Mouse (Mus musculus) bone marrow, adult 2 months (tissue): ENCODE measurements around the gene Ergic2. TPM values are rescaled to one million over a fixed set of nuclear protein-coding genes. Genes with fewer than 3 reads are reported as not detected.
"Not testable (repeated sequence)": the region's sequence is repeated elsewhere in the genome, so short reads cannot be mapped to it uniquely, and the experiment has no call there.

Experiments used
- H3K27ac ChIP-seq: fragments of 200-500 bp; 2 replicates; pipeline ENCODE4 v1.5.1; 2012; ENCODE audit warnings: low read depth, mild to moderate bottlenecking, control low read depth, inconsistent platforms, low read length; ENCODE audit not compliant: control insufficient read depth, poor library complexity, insufficient read depth
- H3K4me1 ChIP-seq: fragments of 200-500 bp; 2 replicates; pipeline ENCODE4 v1.6.1; 2011; ENCODE audit warnings: low read length; ENCODE audit not compliant: control insufficient read depth, insufficient read depth
- H3K4me3 ChIP-seq: fragments of 200-500 bp; replicated peaks from 2 replicates; pipeline ENCODE3; 2011; ENCODE audit warnings: mild to moderate bottlenecking, low read depth, low read length, control low read depth; ENCODE audit not compliant: control insufficient read depth
- CTCF ChIP-seq: fragments of 200-500 bp; IDR thresholded peaks from 2 replicates; pipeline ENCODE4 v1.5.1; 2011; ENCODE audit warnings: low read length, control low read depth; ENCODE audit not compliant: control insufficient read depth, insufficient read depth
- POLR2A ChIP-seq: fragments of 200-500 bp; IDR thresholded peaks from 2 replicates; pipeline ENCODE4 v1.6.1; 2011; ENCODE audit warnings: low read depth, mild to moderate bottlenecking, control low read depth, low read length, borderline replicate concordance; ENCODE audit not compliant: control insufficient read depth
- WGBS: fragments of 180-500 bp; shearing (Covaris S2); methylation state at CpG from one replicate; pipeline ENCODE4 v1.1.7; 2018; 5-methylcytosine and 5-hydroxymethylcytosine counted together
- polyA plus RNA-seq: library from polyadenylated mRNA; stranded (reverse); fragments of >200 nt; gene quantifications from 2 replicates; pipeline ENCODE4 v1.2.4, GENCODE M21; 2011; ENCODE audit warnings: low replicate concordance; ENCODE audit not compliant: missing spikeins, insufficient read depth, insufficient read length

Ergic2 gene
- polyA plus RNA-seq, 1 experiment, result 59.1 TPM

DNA sequence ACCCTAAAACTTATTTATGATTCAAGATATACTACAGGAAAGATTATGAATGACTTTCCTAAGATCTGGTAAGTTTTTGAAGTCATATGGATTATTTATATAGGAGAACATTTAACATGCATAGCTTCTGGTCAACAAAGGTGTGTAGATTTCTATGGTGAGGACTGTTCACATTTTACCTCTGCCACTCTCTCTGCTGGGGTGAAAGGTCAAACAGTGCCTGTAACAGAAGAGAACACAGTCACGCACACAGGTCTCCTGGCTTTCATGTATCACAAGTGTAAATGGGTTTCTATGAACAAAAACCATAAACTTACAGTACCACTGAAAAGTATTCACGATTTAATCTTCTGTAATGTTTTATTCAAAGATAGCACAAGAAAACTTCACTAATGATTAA lies 13.0 kb downstream of the Ergic2 start:
- TF ChIP-seq CTCF, result no peak
- TF ChIP-seq POLR2A, result no peak
- 90% methylated on average over 2 of the region's 2 CpGs for WGBS
- no peaks in the 10 kb centered on the region for H3K4me1 ChIP-seq

DNA sequence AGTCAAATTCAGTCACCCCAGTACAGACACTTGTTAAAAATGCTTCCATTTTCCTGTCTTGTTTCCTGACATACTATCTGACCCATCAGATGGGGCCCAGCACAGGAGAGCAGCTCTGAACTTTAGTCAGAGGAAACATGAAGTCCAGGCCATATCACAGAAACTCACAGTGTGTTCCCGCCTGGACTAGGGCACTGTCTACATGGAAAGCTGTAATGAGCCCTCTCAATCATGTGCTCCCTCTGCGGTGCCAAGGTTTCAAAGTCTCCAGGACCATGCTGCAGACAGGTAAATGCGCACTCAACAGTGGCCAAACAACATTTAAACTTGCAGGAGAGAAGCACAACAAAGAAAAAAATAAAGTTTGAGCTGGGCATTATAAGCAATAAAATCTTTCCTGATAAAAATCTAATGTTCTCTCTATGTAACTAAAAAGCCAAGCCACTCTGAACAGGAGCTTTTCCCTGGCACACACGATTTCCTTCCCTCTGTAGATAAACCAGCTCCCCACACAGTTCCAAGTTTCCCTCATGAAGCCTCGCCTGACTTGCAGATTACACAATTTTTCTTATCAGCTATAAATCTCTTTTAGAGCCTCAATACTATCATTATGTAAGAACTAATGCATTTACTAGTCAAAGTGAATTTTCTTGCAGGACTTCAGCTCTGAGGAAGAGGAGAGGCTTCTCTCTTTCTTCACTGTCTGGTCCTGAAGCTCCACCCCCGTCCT lies 18.0 kb downstream of the Ergic2 start:
- 74% methylated on average over 6 of the region's 6 CpGs for WGBS
- no peak overlapping the region for H3K4me3 ChIP-seq
- H3K4me1 ChIP-seq, result no peaks in the 10 kb centered on the region
- no peak for TF ChIP-seq POLR2A
- H3K27ac ChIP-seq, result no peak overlapping the region

More for the DNA sequence above, 13.0 kb downstream of the Ergic2 start:
- no peak overlapping the region for H3K27ac ChIP-seq
- no peak overlapping the region for H3K4me3 ChIP-seq

DNA sequence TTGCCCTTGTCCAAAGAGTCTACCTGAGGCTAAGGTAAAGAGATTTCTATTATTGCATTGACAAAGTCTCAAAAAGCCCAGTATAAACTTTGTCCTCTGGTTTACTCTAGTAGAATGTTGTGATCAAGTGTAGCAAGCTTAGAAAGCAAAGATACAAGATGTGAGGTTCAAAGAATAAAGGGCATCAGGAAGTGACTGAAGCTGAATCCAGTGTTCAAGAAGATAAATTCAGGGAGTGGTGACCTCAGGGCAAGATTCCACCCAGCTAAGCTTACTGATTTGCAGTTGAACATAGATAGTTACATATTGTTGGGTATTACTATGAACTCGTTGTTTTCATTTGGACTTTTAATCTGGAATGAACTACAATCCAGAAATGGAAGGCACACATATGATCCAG lies 26.5 kb downstream of the Ergic2 start:
- 86% methylated on average over 1 of the region's 1 CpGs for WGBS
- H3K27ac ChIP-seq, result no peak overlapping the region
- H3K4me3 ChIP-seq, result no peak overlapping the region
- TF ChIP-seq CTCF, result no peak
- H3K4me1 ChIP-seq, result no peaks in the 10 kb centered on the region

DNA sequence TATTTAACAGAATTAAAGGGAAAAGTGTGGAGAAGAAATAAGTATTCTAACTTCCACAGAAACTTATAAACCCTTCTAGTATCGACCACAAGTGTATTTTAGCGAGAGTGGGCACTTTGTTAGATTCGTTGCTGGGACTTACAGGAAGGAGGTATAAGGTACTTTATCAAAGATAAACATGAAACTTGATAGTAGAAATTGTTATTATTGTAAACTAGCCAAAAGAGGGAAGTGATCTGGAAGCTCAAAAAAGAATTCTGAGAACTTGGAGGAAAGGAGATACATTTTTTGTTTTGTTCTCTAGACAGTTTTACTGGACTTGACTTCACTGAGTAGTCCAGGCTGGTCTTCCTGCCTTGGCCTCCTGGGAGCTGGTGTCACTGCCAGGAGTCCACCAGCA lies 39.3 kb downstream of the Ergic2 start:
- 32% methylated on average over 3 of the region's 3 CpGs for WGBS
- TF ChIP-seq CTCF, result no peak
- Histone ChIP-seq H3K4me1 (no peaks in the 10 kb centered on the region), H3K4me3 (no peak overlapping the region), H3K27ac (no peak overlapping the region)

DNA sequence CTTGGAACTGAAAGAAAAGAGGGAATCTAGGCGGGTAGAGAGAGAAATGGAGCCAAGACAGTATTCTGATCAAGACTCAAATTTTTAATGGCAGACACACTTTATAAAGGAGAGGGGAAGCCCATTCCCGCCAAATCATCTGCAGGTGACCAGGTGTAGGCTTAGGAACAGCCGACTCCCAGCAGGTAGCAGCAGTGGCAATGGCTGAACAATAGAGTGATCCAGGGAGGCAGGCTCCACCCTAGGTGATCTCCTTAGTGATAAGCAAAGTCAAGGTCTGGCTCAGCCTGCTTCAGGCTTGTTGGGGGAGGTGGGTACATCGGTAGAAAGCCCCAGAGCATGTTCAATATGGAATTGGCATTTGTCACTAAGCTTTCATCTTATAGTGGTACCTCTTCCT lies 59.9 kb downstream of the Ergic2 start:
- H3K27ac ChIP-seq, H3K4me3 ChIP-seq, H3K4me1 ChIP-seq: not testable (repeated sequence)
- 69% methylated on average over 4 of the region's 4 CpGs for WGBS

DNA sequence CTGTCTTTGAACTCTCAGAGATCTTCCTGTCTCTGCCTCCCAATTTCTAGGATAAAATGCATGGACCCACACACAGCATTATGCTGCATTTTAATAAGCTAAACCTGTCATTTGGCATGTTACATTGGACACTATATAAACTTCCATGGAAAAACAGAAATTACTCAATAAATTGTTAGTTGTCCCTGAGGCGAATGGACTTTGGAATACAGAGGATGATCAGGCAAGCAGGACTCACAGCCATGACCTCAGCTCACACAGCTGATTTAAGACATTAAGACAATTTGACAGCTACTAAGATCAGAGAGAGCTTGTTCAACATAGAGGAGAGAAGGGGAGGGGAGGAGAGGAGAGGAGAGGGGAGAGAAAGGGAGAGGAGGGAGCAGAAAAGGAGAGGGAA lies 69.8 kb downstream of the Ergic2 start:
- no peak overlapping the region for H3K4me3 ChIP-seq
- H3K4me1 ChIP-seq, result no peaks in the 10 kb centered on the region
- TF ChIP-seq CTCF (no peak), POLR2A (no peak)
- 76% methylated on average over 1 of the region's 1 CpGs for WGBS
- H3K27ac ChIP-seq, result no peak overlapping the region

DNA sequence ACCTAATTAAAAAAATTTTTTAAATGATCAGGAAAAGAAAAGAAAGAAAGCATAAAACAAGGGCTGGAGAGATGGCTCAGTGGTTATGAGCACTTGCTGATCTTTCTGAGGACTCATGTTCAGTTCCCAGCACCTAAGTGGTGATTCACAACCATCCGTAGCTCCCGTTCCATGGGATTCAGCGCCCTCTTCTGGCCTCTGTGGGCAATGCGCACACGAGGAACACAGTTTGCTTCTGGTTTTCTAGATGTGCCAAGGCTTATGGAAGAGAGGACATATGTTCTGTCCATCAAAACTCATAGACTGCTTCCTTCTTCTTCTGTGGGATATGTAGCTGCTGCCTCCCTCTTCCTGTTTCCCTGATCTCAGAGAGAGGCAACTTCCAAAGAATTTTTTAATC lies 70.3 kb downstream of the Ergic2 start:
- WGBS, result 82% methylated on average over 5 of the region's 5 CpGs
- TF ChIP-seq CTCF, result no peak; the same call in 1 of the 2 replicates
- TF ChIP-seq POLR2A, result no peak
- Histone ChIP-seq H3K4me3 (no peak overlapping the region), H3K4me1 (no peaks in the 10 kb centered on the region), H3K27ac (no peak overlapping the region)

DNA sequence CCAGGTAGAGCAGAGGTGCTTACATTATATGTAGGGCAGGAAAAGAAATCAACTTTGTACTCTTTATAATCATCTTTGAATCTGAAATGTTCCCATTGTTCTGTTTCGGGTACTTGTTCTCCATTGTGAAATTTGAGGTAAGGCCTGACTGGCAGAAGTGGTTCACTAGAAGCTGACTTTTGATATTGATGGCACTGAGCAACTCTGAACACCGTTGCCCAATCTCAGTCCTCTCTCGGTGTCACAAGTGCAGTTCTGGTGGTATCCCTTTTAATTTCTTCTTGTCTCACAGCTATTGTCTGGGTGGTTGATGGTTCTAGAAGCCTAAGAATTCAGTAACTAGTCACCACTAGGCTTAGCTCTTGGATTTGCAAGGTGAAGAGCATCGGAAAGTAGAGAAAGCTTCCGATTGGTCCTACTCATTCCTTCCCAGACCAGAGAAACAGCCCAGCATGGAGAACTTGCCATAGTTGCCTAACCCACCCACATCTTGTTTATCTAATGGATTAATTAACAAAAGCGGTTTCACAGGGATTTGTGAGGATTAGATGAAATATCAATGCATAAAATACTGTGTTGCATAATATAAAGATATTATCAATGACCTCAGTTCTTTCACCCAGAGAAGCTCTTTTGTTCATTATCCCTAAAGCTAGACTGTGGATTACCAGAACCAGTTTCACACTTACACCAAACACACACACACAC lies 72.7 kb downstream of the Ergic2 start:
- no peak overlapping the region for H3K4me3 ChIP-seq
- no peaks in the 10 kb centered on the region for H3K4me1 ChIP-seq
- no peak overlapping the region for H3K27ac ChIP-seq
- 73% methylated on average over 6 of the region's 6 CpGs for WGBS
- TF ChIP-seq POLR2A (no peak), CTCF (no peak)
